Mouse (Mus musculus): ENCODE data around the gene Tmem115. TPM values are rescaled to one million over a fixed set of nuclear protein-coding genes. Genes with fewer than 3 reads are reported as not detected.
"Not testable (repeated sequence)": the region's sequence is repeated elsewhere in the genome, so short reads cannot be mapped to it uniquely, and the experiment has no call there.

Gene Tmem115
- polyA plus RNA-seq, 1 experiment from 2014 or later, result 43.6 TPM

- ATAC-seq (ENCODE audit: low FRiP score, low read depth), result no peak
- Histone ChIP-seq H3K9me3 (no peaks in the 10 kb centered on the region), H3K4me1 (peaks cover 53% of the 10 kb centered on the region), H3K9ac (replicated peaks) (peak within 1 kb of the TSS; percentile 91), H3K4me3 (peak within 1 kb of the TSS; percentile 92), H3K4me2 (replicated peaks) (peak within 1 kb of the TSS; percentile 95), H3K27me3 (no peaks in the 10 kb centered on the region), H3K36me3 (peaks cover 40% of the 10 kb centered on the region), H3K27ac (replicated peaks) (peak within 1 kb of the TSS; percentile 87)
- WGBS, result 5% methylated on average over 18 of the region's 18 CpGs
Observed at GRCm38 (mm10) chr9:107567702-107568319, 34.1 kb downstream of the Tmem115 start, which contains the start of gene Hyal2. Gene Hyal2, plus strand, starts transcription at chr9:107567945.

GRCm38 (mm10) chr9:107568331-107569261 is 34.9 kb downstream of the Tmem115 start:
- peak overlapping the region; percentile 95 for H3K4me2 ChIP-seq (replicated peaks)
- H3K9ac ChIP-seq (replicated peaks), result peak overlapping the region; percentile 91
- H3K9me3 ChIP-seq, result no peaks in the 10 kb centered on the region
- peak overlapping the region; percentile 92 for H3K4me3 ChIP-seq
- H3K4me1 ChIP-seq, result peaks cover 50% of the 10 kb centered on the region
- H3K27me3 ChIP-seq, result no peaks in the 10 kb centered on the region
- WGBS, result under 1% methylated on average over 41 of the region's 41 CpGs
- peak; percentile 84 for ATAC-seq (ENCODE audit: low FRiP score, low read depth)
- peak overlapping the region; percentile 87 for H3K27ac ChIP-seq (replicated peaks)
- peaks cover 48% of the 10 kb centered on the region for H3K36me3 ChIP-seq

GRCm38 (mm10) chr9:107569270-107569669 is 35.5 kb downstream of the Tmem115 start:
- Histone ChIP-seq H3K4me2 (replicated peaks) (peak overlapping the region; percentile 95), H3K27ac (replicated peaks) (peak overlapping the region; percentile 87), H3K4me3 (peak overlapping the region; percentile 92), H3K9ac (replicated peaks) (peak overlapping the region; percentile 91), H3K4me1 (peaks cover 44% of the 10 kb centered on the region), H3K9me3 (no peaks in the 10 kb centered on the region), H3K27me3 (no peaks in the 10 kb centered on the region), H3K36me3 (peaks cover 52% of the 10 kb centered on the region)
- WGBS, result 0% methylated on average over 23 of the region's 23 CpGs
- peak; percentile 19 for ATAC-seq (ENCODE audit: low FRiP score, low read depth)

GRCm38 (mm10) chr9:107570016-107570415 is 36.3 kb downstream of the Tmem115 start:
- WGBS, result 46% methylated on average over 13 of the region's 13 CpGs
- H3K9ac ChIP-seq (replicated peaks), result peak overlapping the region; percentile 91
- peaks cover 52% of the 10 kb centered on the region for H3K36me3 ChIP-seq
- peak overlapping the region; percentile 87 for H3K27ac ChIP-seq (replicated peaks)
- H3K9me3 ChIP-seq, result no peaks in the 10 kb centered on the region
- H3K4me1 ChIP-seq, result peaks cover 42% of the 10 kb centered on the region
- H3K4me3 ChIP-seq, result peak overlapping the region; percentile 92
- no peaks in the 10 kb centered on the region for H3K27me3 ChIP-seq
- ATAC-seq (ENCODE audit: low FRiP score, low read depth), result no peak
- peak overlapping the region; percentile 95 for H3K4me2 ChIP-seq (replicated peaks)

GRCm38 (mm10) chr9:107570845-107571244 is 37.1 kb downstream of the Tmem115 start:
- no peak for ATAC-seq (ENCODE audit: low FRiP score, low read depth)
- Histone ChIP-seq H3K4me1 (peaks cover 42% of the 10 kb centered on the region), H3K9me3 (no peaks in the 10 kb centered on the region), H3K27me3 (no peaks in the 10 kb centered on the region), H3K36me3 (peaks cover 45% of the 10 kb centered on the region), H3K4me2 (replicated peaks) (peak overlapping the region; percentile 95), H3K9ac (replicated peaks) (peak overlapping the region; percentile 91; the same call in 1 of the 2 replicates), H3K27ac (replicated peaks) (no peak overlapping the region), H3K4me3 (peak overlapping the region; percentile 92)
- WGBS, result 96% methylated on average over 21 of the region's 21 CpGs

GRCm38 (mm10) chr9:107571534-107572326 is 38.0 kb downstream of the Tmem115 start:
- Histone ChIP-seq H3K27ac (replicated peaks) (no peak overlapping the region), H3K4me2 (replicated peaks) (peak overlapping the region; percentile 95), H3K4me1 (peaks cover 39% of the 10 kb centered on the region), H3K27me3 (no peaks in the 10 kb centered on the region), H3K36me3 (peaks cover 45% of the 10 kb centered on the region), H3K9ac (replicated peaks) (no peak overlapping the region; the same call in 1 of the 2 replicates), H3K9me3 (no peaks in the 10 kb centered on the region), H3K4me3 (0 out of 2 replicates have a peak overlapping the region, but pooled peaks have one; percentile 3)
- no peak for ATAC-seq (ENCODE audit: low FRiP score, low read depth)
- WGBS, result 96% methylated on average over 22 of the region's 22 CpGs

- 91% methylated on average over 2 of the region's 2 CpGs for WGBS
- Histone ChIP-seq H3K36me3 (peaks cover 45% of the 10 kb centered on the region), H3K27ac (replicated peaks) (no peak overlapping the region), H3K4me2 (replicated peaks) (no peak overlapping the region), H3K27me3 (no peaks in the 10 kb centered on the region), H3K9ac (replicated peaks) (no peak overlapping the region), H3K4me1 (peaks cover 39% of the 10 kb centered on the region), H3K9me3 (no peaks in the 10 kb centered on the region), H3K4me3 (no peak overlapping the region)
- no peak for ATAC-seq (ENCODE audit: low FRiP score, low read depth)
Observed at GRCm38 (mm10) chr9:107572327-107572662, 38.5 kb downstream of the Tmem115 start.

GRCm38 (mm10) chr9:107573774-107574173 is 40.0 kb downstream of the Tmem115 start:
- H3K36me3 ChIP-seq, result peaks cover 45% of the 10 kb centered on the region
- ATAC-seq (ENCODE audit: low FRiP score, low read depth); H3K4me3 ChIP-seq; H3K9me3 ChIP-seq; H3K27ac ChIP-seq (replicated peaks); H3K4me2 ChIP-seq (replicated peaks); H3K9ac ChIP-seq (replicated peaks); H3K27me3 ChIP-seq: not testable (repeated sequence)
- WGBS, result 82% methylated on average over 6 of the region's 6 CpGs
- peaks cover 32% of the 10 kb centered on the region for H3K4me1 ChIP-seq

GRCm38 (mm10) chr9:107575579-107576356 is 42.0 kb downstream of the Tmem115 start:
- ATAC-seq (ENCODE audit: low FRiP score, low read depth), result no peak

GRCm38 (mm10) chr9:107576357-107577107 is 42.8 kb downstream of the Tmem115 start, which contains the start of gene Hyal1:
Gene Hyal1, plus strand, starts transcription at chr9:107576927.
- H3K4me2 ChIP-seq (replicated peaks), result peak within 1 kb of the TSS; percentile 46
- no peaks in the 10 kb centered on the region for H3K9me3 ChIP-seq
- H3K4me3 ChIP-seq, result peak within 1 kb of the TSS; percentile 29
- H3K27ac ChIP-seq (replicated peaks), result peak within 1 kb of the TSS; percentile 39
- H3K36me3 ChIP-seq, result peaks cover 33% of the 10 kb centered on the region
- peak within 1 kb of the TSS; percentile 51 for H3K9ac ChIP-seq (replicated peaks)
- peaks cover 35% of the 10 kb centered on the region for H3K4me1 ChIP-seq
- WGBS, result 29% methylated on average over 16 of the region's 16 CpGs
- peak; percentile 76 for ATAC-seq (ENCODE audit: low FRiP score, low read depth)
- H3K27me3 ChIP-seq, result no peaks in the 10 kb centered on the region

More at GRCm38 (mm10) chr9:107575579-107576356, 42.0 kb downstream of the Tmem115 start:
- Histone ChIP-seq H3K4me1 (peaks cover 35% of the 10 kb centered on the region), H3K9me3 (no peaks in the 10 kb centered on the region), H3K36me3 (peaks cover 41% of the 10 kb centered on the region), H3K4me2 (replicated peaks) (no peak overlapping the region), H3K27me3 (no peaks in the 10 kb centered on the region), H3K4me3 (no peak overlapping the region), H3K27ac (replicated peaks) (peak overlapping the region; percentile 35; the same call in 1 of the 2 replicates), H3K9ac (replicated peaks) (no peak overlapping the region)
- 89% methylated on average over 14 of the region's 14 CpGs for WGBS
